Mouse (Mus musculus): ENCODE measurements around the gene Haus2. TPM values are rescaled to one million over a fixed set of nuclear protein-coding genes. Genes with fewer than 3 reads are reported as not detected.

Gene Haus2
- polyA plus RNA-seq, 1 experiment from 2014 or later, result 41.0 TPM

- H3K27me3 ChIP-seq (ENCODE audit: low read depth, poor library complexity, severe bottlenecking), result no peaks in the 10 kb centered on the region
- no peak overlapping the region for H3K27ac ChIP-seq (replicated peaks)
- no peaks in the 10 kb centered on the region for H3K36me3 ChIP-seq
- no peaks in the 10 kb centered on the region for H3K9me3 ChIP-seq (replicated peaks)
- H3K4me1 ChIP-seq, result no peaks in the 10 kb centered on the region
- no peak for DNase-seq (ENCODE audit: low spot score)
- 77% methylated on average over 5 of the region's 5 CpGs for WGBS
- no peak overlapping the region for H3K4me3 ChIP-seq
These were observed 49.3 kb downstream of the Haus2 start for GRCm38 (mm10) chr2:120658486-120658885.

GRCm38 (mm10) chr2:120659318-120659717, 50.1 kb downstream of the Haus2 start:
- H3K36me3 ChIP-seq, result no peaks in the 10 kb centered on the region
- DNase-seq (ENCODE audit: low spot score), result no peak
- no peak overlapping the region for H3K27ac ChIP-seq (replicated peaks)
- H3K27me3 ChIP-seq (ENCODE audit: low read depth, poor library complexity, severe bottlenecking), result no peaks in the 10 kb centered on the region
- no peaks in the 10 kb centered on the region for H3K4me1 ChIP-seq
- no peak overlapping the region for H3K4me3 ChIP-seq
- H3K9me3 ChIP-seq (replicated peaks), result no peaks in the 10 kb centered on the region

- H3K27ac ChIP-seq (replicated peaks), result no peak overlapping the region
- WGBS, result 88% methylated on average over 5 of the region's 5 CpGs
- H3K4me1 ChIP-seq, result no peaks in the 10 kb centered on the region
- no peaks in the 10 kb centered on the region for H3K9me3 ChIP-seq (replicated peaks)
- no peaks in the 10 kb centered on the region for H3K36me3 ChIP-seq
- DNase-seq (ENCODE audit: low spot score), result no peak
- H3K4me3 ChIP-seq, result no peak overlapping the region
- H3K27me3 ChIP-seq (ENCODE audit: low read depth, poor library complexity, severe bottlenecking), result no peaks in the 10 kb centered on the region
These were observed 51.4 kb downstream of the Haus2 start for GRCm38 (mm10) chr2:120660486-120661078.

GRCm38 (mm10) chr2:120662766-120663165, 53.6 kb downstream of the Haus2 start:
- no peaks in the 10 kb centered on the region for H3K27me3 ChIP-seq (ENCODE audit: low read depth, poor library complexity, severe bottlenecking)
- H3K36me3 ChIP-seq, result no peaks in the 10 kb centered on the region
- H3K4me1 ChIP-seq, result no peaks in the 10 kb centered on the region
- H3K4me3 ChIP-seq, result no peak overlapping the region
- H3K9me3 ChIP-seq (replicated peaks), result no peaks in the 10 kb centered on the region
- no peak for DNase-seq (ENCODE audit: low spot score)
- no peak overlapping the region for H3K27ac ChIP-seq (replicated peaks)

GRCm38 (mm10) chr2:120663491-120664154, 54.4 kb downstream of the Haus2 start:
- Histone ChIP-seq H3K27ac (replicated peaks) (no peak overlapping the region), H3K27me3 (ENCODE audit: low read depth, poor library complexity, severe bottlenecking) (no peaks in the 10 kb centered on the region), H3K4me1 (no peaks in the 10 kb centered on the region), H3K36me3 (no peaks in the 10 kb centered on the region), H3K4me3 (no peak overlapping the region), H3K9me3 (replicated peaks) (no peaks in the 10 kb centered on the region)
- WGBS, result 73% methylated on average over 3 of the region's 3 CpGs
- DNase-seq (ENCODE audit: low spot score), result no peak

GRCm38 (mm10) chr2:120667446-120667845, 58.3 kb downstream of the Haus2 start:
- DNase-seq (ENCODE audit: low spot score), result no peak
- Histone ChIP-seq H3K9me3 (replicated peaks) (no peaks in the 10 kb centered on the region), H3K36me3 (no peaks in the 10 kb centered on the region), H3K4me1 (no peaks in the 10 kb centered on the region), H3K4me3 (no peak overlapping the region), H3K27me3 (ENCODE audit: low read depth, poor library complexity, severe bottlenecking) (no peaks in the 10 kb centered on the region), H3K27ac (replicated peaks) (no peak overlapping the region)
- 97% methylated on average over 2 of the region's 2 CpGs for WGBS

GRCm38 (mm10) chr2:120670253-120670652, 61.1 kb downstream of the Haus2 start:
- Histone ChIP-seq H3K27ac (replicated peaks) (no peak overlapping the region), H3K4me1 (no peaks in the 10 kb centered on the region), H3K4me3 (no peak overlapping the region), H3K9me3 (replicated peaks) (no peaks in the 10 kb centered on the region), H3K27me3 (ENCODE audit: low read depth, poor library complexity, severe bottlenecking) (no peaks in the 10 kb centered on the region), H3K36me3 (no peaks in the 10 kb centered on the region)
- no peak for DNase-seq (ENCODE audit: low spot score)
- WGBS, result 84% methylated on average over 2 of the region's 2 CpGs

Other genes with a start within 250 kb of the Haus2 start
- gene Ganc, start 205.5 kb upstream of the Haus2 start, polyA plus RNA-seq (2016; fragmentation: Nextera tagmentation; extraction: Ambion mirVana), result 7.1 and 8.7 TPM in 2 replicates
- 5.6 and 6.1 TPM in 2 replicates for gene Tmem87a, start 205.3 kb upstream of the Haus2 start, polyA plus RNA-seq (2016; fragmentation: Nextera tagmentation; extraction: Ambion mirVana)
- 5.5 and 7.8 TPM in 2 replicates for gene Capn3, start 153.4 kb upstream of the Haus2 start, polyA plus RNA-seq (2016; fragmentation: Nextera tagmentation; extraction: Ambion mirVana)
- gene Zfp106, start 45.5 kb upstream of the Haus2 start, polyA plus RNA-seq (2016; fragmentation: Nextera tagmentation; extraction: Ambion mirVana), result 69.7 and 76.2 TPM in 2 replicates
- gene Snap23, start 41.7 kb upstream of the Haus2 start, polyA plus RNA-seq (2016; fragmentation: Nextera tagmentation; extraction: Ambion mirVana), result 53.8 and 58.3 TPM in 2 replicates
- gene Lrrc57, start 137 bp downstream of the Haus2 start, polyA plus RNA-seq (2016; fragmentation: Nextera tagmentation; extraction: Ambion mirVana), result 31.1 and 33.7 TPM in 2 replicates
- gene Stard9, start 19.7 kb downstream of the Haus2 start, polyA plus RNA-seq (2016; fragmentation: Nextera tagmentation; extraction: Ambion mirVana), result 2.1 and 2.2 TPM in 2 replicates
- gene Cdan1, start 240.7 kb downstream of the Haus2 start, polyA plus RNA-seq (2016; fragmentation: Nextera tagmentation; extraction: Ambion mirVana), result 5.0 and 6.3 TPM in 2 replicates
- gene Ttbk2, start 241.2 kb downstream of the Haus2 start, polyA plus RNA-seq (2016; fragmentation: Nextera tagmentation; extraction: Ambion mirVana), result 4.0 and 5.0 TPM in 2 replicates